Mouse (Mus musculus) liver (tissue): ENCODE results near the gene Cryab.

Source experiments
- DNase-seq: peaks from one replicate; pipeline ENCODE4 v3.0.0-alpha.2; 2020; ENCODE audit warnings: mixed read lengths

Gene Cryab

DNA sequence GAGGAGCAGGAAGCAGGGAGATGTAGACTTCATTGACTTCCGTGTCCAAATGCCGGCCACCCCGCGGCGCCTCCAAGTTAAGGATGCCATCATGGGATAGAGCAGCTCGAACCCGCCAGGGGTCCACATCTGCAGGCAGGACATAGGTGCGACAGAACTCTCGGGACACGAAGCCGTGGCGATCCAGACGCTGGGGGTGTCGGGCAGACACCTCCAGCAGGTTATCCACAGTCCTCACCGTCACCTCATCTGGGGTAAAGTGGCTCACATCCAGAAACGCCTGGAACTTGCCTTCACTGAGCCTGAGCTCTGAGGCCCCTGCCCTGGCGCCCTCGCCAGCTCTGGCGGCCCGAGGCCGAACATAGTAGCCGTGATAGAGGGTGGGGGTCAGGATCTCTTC is at the start of gene Cryab:
TSS of gene Cryab (plus strand) at position 3 of the 400 bp plus-strand sequence.
- DNase-seq, result no peak

DNA sequence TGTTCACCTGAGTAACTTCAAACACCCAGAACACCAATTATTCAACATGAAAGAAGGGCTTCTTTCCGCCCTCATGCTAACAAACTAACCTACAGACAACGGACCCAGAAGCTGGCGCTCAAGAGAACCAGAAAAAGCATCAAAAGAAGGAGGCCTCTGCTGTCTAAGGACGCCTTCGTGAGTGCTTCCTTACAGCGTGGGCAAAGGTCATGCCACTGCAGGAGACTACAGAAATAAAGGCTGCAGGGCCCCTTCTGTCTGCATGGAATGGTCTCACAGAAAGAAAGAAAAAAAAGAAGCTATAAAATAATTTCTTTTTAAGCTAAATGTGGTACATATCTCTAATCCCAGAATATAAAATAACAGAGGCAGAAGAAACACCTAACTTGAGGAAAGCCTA is 46.2 kb upstream of the Cryab start:
- no peak for DNase-seq

DNA sequence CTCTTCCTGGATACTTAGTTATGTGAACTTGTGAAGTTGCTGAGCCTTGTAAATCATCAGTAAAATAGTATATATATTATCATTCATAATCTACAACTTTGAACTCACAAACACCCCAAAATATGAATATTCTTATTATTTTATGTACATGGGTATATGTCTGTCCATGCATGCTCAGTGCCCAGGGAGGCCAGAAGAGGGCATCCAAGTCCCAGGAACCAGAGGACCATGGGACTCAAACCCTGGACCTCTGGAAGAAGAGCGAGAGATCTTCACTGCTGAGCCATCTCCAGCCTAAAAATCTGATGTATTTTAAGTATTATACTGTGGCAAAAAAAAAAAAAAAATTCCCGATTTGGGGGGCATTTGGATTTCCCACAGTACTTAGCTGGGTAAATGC is 42.0 kb upstream of the Cryab start:
- peak; percentile 25 for DNase-seq

DNA sequence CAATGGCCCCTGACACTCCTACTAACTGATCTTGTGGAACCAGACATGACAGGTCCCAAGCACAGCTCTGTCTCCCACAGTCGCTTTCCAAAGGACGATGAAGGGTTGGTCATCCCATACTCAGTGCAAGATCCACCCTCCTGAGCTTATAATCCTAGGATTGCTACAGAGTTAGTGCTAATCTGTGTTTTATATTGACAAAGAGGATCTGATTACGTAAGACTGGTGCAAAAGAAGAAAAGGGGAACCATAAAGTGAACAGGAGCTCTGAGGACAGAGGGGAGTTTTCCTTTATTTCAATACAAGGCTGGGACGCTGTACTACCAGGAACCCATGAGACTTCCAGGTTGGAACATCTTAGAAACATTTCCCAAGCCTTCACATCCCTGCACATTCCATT is 39.8 kb upstream of the Cryab start:
- no peak for DNase-seq

DNA sequence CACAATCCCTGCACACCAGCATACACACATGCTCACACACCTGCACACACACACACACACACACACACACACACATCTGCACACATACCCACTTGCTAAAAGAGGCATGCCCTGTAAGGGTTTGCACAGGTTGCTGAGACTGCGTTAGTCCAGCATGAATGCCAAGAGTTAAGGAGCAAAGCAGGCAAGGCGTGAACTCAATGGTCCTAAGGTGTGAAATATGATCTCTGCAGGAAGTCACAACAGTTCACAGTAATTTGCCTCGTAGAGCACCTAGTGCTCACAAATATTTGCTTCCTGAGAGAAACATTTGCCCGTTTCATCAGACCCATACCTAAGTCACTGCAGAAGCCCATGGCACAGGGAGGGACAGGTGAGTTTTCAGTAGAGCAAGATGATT is 36.9 kb upstream of the Cryab start:
- DNase-seq, result no peak

DNA sequence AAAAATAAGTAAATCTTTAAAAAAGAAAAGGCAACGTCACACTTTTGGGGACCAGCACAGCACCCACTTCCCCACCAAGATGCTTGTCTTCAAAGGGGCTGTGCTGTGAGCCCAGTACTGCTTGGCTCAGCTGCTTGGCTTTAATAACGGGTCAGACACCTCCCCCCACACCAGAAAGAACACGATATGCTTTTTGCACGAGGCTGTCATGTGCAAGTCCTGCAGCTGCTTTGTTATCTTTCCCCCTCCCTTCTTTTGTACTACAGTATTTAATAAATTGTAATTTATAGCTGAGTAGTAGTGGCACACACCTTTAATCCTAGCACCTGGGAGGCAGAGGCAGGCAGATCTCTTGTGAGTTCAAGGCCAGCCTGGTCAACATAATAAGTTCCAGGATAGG is 32.2 kb upstream of the Cryab start:
- DNase-seq, result no peak

DNA sequence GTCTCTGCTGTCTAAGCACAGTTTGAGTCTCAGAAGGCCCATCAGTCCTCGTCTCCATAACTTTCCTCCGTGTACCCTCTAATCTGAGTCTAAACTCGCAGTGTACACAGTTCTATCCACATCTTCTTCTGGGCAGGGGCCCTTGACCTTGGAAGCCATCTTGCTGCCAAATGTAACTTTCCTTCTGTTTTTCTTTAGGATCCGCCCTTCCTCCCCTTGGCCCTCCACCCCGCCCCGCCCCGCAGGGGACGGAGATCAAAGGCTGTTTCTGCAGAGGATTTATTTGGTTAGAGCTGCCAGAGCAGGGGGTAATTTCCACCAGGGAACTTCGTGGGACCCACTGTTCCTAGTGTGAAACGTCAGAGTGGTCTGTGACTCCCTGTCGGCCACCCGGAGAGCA is 30.1 kb upstream of the Cryab start:
- DNase-seq, result no peak

DNA sequence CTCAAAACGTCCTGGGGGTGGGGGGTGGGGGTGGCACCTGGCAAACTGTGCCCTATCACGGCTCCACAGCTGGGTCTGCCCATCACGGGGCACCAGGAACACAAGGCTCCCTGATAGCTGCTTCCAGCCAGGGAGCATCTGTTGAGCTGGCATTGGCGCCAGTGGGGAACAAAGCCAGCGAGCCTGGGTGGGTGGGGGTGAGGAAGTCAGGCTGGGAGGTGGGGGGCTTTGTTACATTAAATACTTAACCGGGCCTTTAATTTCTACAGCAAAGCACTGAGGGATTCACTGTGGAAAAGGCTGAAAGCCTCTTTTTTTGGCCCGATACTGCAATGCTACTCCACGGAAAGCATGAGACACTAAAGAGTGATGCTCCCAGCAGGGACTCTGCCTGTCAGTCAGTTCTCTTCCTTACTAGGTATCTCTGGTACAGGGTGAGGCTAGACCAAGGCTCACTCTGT is 28.6 kb upstream of the Cryab start:
- DNase-seq, result no peak

DNA sequence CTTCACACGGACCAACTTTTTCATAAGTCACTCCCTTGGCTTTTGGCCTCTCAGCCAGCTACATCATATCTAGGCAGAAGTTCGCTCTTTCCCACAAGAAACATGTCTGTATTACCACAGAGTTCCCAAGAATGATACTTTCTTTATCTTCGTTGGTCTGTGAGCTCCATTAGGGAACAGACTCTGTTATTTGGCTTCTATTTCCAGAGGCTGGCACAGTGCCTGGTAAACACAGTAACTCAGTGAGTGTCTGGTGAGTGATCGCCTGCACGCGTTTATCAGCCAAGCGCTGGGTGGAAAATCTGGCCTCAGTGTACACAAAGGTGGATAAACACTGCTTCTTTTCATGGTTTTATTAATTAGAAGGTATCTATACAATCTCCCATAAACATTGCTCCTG is 27.7 kb upstream of the Cryab start:
- DNase-seq, result peak; percentile 11

DNA sequence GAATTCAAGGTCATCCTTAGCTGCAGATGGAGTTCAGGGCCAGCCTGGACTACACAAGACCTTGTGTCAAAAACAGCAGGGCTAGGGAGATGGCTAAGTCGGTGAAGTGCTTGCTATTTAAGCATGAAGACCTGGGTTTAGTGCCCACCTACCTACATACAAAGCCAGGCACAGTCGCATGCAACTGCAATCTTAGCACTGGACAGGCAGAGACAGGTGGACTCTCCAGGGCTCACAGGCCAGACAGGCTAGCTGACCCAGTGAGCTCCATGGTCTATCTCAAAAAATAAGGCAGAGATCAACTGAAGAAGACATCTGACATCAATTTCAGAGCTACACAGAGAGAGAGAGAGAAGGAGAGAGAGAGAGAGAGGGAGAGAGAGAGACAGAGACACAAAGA is 27.0 kb upstream of the Cryab start:
- DNase-seq, result no peak

DNA sequence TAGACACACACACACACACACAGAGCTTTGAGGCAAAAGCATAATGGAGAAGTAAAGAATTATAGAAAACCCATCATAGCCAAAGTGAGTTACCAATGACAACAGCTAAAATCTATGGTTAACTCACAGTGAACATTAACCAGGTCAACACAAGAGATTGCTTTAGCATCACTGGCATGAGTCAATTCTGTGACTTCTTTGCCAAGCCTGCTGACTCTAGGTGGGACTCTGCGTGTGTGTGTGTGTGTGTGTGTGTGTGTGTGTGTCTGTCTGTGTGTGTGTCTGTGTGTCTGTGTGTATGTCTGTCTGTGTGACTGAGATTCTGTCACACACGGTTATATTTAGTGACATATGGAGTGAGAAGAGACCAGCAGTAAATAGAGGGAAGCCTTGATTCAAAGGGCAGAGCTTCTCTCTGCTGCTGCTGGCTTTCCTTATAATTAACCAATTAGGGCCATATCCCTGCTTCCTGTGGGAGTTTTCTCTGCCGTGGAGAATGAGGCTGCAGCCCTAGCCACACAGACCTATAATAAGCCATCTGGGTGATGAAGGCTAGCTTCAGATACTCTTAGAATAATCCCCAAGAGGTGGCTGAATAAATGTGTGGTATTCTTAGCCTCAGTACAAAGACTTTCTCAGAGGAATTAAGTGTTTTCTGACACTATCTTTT is 26.3 kb upstream of the Cryab start:
- DNase-seq, result no peak

DNA sequence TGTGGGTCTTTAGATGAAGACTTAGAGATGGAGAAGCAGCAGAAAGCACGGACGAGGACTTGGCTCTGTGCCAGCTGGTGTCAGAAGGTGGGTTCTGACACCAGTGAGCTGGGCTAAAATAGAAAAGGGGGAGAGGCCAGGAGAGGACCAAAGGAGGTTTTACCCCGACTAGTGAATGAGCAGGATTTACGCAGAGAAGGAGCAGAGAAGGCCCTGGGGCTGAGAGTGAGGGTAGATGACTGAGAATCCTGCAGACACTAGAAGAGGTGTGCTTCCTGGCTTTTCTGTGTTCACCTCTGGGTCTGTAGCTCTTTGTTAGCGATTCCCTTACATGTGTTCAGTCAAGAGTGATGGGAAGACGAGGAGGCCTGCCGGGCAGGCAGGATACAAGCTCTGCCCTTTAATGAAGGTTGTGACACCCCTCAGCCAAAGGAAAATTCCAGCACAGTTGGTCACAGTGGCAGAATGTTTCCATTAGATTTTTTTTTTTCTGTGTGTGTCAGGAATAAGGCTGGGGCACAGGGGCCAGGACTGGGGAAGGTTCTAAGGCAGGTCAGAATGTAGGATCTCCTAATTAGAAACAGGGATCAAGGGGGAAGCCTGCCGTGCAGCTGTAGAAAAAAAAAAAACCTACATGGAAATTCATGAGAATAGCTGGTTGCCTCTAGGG is 25.1 kb upstream of the Cryab start:
- no peak for DNase-seq

DNA sequence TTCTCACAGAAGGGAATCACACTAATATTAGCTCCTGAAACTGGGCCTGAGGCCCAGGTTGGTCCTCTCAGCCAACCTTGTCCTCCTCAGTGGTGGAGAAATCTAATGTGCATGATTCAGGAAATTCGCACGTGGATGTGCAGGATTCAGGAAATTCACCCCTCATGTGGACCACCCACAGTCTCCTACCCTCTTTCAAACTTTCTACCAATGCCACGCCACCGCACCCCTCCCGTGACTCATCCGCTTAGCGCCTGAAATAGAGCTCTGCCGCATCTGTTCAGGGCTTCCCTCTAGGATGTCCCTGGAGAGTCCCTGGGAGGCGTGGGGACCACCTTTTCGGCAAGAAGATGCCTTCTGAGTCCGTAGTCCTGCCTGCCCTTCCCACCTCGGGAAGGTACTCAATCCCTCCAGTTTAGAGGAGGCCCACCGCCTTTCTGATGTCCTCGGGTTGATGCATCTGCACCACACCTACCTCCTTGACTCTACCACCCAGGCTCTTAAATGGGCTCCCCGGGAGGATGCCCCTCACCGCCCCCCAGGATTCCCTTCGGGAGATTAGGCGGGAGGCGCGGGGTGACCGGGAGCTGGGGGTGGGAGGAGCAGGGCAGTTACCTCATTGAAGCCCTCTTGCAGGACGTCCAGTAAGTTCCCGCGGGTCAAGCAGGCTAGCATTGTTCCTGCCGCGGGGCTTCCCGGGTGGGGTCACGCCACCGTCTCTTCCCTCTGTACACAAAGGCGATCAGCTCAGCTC is 23.8 kb upstream of the Cryab start:
- DNase-seq, result no peak

DNA sequence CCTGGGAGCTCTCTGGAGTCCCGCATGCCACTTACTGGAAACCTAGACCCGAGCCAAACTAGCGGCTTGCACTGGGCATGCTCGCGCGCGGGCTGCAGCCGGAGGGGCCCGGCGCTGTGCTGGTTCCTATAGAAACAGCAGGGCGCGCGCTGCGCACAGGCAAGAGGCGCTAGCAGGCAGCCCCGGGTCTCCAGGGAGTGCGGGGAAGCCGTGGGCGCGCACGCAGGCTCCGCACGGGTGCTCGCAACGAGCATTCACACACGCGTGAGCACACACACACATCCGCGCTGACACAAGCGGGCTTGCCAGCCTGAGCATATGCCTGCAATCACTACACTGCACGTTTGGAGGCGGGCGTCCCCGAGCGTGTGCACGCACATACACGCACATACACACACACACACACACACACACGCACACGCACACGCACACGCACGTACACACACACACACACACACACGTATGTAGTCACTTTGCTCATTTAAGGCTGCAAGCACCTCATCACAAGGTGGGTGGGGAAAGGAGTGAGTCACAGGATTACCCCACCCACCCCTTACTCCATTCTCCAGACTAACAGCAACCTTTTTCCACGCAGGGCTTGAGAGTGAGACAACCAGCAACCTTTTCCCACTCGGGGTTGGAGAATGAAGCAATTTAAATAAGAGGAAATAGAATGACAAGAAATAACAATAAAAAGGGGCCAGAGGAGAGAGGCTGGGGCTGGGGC is 23.0 kb upstream of the Cryab start:
- DNase-seq, result peak; percentile 63

DNA sequence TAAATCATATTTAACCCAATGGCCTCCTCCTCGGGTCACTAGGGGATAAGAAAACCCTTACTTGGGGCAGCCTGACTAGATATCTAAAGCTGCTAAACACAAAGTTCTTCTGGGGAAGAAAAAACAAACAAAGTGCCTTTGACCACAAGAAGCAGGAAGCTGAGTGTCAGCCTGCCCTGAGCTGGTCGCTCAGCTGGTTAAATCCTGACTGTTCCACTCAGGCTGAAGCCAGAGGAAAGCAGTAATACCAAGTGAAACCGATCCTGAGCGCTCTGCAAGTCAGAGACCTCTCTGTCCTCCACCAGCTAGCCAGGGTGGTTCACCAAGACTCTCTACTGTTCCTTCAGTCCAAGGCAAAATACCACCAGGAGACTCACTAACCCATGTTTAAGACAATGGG is 21.5 kb upstream of the Cryab start:
- no peak for DNase-seq

DNA sequence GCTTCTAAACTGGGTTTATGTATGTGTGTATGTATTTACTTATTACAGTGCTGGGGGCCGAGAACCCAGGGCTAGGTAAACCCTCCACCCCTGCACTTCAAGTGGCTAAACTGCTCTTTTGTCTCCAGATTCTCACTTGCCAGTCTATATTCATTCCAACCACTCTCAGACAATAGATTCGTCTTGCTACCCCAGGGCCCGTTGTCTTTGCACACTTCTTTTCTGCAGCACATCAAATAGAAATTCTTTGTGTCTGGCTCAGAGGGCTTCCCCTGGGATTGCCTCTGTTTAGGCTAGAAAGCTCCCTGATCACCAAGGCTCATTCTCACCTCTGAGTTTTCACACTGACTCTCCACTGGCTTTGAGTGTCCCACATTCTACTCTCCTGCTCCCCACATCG is 18.6 kb upstream of the Cryab start:
- DNase-seq, result no peak

DNA sequence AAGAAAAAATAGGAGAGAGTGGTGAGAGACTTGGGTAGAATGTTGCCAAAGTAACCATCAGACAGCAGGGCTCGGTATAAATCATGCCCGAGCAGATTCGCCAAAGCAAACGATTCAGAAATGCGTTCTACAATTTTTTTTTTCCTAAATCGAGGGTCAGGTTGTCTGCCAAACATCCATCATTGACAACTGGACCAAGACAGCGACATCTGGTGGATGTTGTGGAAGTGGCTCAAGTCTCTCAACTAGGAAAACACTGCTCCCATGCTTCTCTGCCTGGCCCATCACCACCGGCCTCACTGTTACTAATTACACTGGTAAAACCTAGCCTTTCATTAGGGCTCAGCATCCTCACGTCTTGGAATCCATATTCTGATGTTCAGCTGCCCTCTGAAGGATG is 16.1 kb upstream of the Cryab start:
- peak; percentile 33 for DNase-seq

DNA sequence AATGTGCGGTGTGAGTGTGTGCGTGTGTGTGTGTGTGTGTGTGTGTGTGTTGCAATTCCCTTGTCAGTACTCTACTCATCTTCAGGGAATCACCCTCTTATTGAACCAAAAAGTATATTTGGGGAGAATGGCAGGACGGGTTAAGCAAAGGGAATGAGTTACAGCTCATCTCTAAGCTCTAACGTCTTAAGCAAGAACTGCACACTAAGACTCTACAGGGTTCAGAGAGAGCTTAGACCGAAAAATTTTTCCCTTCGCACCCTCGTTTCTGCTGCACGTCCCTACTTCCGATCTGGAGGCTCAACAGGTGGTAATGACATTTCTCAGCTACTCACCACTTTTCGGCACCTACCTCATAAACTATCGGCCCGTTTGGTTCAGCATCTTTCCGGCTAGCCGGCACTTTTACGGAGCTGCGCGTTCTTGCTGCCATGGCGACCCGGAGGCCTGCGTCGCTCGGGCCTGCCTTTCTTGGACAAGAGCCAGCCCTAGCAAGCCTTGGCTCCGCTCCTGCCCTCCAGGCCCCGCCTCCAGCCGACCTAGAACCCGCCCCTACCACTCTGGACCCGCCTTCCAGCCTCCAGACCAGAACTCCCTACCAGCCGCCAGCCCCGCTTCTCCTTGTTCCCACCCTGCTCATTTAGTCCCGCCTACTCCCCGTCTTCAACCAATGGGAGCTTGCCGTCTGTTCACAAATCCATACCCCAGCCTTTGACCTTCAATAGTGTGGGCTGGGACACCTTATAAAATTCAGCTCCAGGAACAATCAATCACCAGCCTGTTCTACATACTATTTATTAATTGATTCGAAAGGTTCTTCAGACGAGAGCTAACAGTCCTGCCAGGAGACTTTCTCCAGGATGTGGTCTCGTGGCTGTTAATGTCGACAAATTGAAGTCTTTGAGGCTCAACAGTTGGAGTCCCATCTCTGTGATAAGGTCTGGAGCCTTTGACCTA is 11.9 kb upstream of the Cryab start, which contains the start of gene Dixdc1:
TSS of gene Dixdc1 (minus strand) at position 604 of the 957 bp plus-strand sequence.
- DNase-seq, result peak; percentile 93

DNA sequence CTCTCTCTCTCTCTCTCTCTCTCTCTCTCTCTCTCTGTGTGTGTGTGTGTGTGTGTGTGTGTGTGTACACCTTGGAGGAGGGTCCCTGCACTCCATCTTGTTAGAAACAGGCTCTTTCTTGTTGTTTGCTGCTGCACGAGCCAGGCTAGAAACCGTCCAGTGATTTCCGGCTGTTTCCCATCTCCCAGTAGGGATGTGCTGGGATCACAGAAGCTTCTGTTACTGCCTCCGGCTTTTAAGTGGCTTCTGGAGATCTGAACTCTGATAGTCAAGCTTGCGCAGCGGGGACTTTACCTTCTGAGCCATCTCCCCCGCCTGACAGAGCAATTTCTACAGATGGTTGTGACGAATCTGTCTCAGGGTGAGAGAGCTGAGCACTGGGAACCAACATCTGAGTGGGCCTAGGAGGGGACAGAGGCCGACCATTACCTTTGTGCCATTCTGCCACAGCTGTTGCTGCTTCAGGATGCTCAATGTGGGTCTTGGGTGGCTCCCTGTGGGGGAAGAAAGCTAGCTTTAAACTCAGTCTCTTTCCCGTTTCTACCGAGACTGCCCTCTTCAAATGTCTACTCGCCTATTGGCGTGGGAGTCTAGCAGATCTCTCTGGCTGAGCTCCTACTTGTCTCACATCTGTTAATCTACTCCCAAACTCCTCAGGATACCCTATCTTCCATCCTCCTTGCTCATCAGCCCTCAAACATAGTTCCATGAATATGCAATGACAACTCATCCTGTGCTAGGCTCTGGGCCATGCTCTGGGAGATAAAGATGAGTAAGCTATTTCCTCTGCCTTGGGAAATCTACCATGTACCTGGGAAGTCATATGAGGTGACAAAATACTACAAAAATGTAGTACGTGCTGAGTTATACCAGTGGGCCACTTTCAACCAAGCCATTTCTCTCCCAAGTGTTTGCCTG is 10.0 kb upstream of the Cryab start:
- no peak for DNase-seq

DNA sequence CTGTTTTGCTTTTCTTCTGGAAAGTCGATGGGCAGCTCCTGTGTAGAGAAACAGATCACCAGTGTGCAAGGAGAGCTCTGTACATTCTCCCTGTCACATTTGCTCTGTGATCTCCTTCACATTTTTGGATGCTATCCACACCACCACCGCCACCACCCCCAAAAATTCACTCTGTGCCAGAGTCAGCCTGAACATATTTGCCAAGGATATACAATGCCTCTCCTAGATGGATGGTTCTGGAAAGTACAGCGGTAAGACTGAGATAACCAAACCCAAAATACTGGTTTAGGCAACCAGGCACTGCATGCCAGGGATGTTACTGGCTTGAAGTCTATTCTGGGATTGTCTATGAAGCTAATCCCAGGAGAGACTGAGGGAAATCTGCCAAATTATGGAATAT is 8.9 kb upstream of the Cryab start:
- DNase-seq, result no peak

DNA sequence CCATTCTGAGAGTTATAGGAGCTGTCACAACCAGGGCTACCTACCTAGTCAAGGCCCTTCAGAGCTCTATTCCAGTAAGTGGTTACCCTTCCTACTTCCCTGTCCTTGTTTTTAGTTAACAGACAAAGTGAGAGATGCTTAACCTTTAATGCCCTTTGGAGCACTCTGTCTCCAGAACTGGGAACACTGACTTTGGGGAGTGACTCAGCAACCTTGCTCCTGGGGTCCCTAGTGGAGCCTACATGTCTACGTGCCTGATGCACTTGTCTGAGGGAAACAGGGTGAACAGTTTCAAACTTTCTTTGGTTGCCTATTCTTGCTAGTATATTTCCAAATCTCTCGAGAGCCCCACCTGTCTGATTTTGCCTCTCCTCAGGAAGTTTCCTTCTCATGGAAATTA is 8.4 kb upstream of the Cryab start:
- no peak for DNase-seq
